Comparison of ENCODE assay signal across 14 mouse cellular contexts in the genomic region with DNA sequence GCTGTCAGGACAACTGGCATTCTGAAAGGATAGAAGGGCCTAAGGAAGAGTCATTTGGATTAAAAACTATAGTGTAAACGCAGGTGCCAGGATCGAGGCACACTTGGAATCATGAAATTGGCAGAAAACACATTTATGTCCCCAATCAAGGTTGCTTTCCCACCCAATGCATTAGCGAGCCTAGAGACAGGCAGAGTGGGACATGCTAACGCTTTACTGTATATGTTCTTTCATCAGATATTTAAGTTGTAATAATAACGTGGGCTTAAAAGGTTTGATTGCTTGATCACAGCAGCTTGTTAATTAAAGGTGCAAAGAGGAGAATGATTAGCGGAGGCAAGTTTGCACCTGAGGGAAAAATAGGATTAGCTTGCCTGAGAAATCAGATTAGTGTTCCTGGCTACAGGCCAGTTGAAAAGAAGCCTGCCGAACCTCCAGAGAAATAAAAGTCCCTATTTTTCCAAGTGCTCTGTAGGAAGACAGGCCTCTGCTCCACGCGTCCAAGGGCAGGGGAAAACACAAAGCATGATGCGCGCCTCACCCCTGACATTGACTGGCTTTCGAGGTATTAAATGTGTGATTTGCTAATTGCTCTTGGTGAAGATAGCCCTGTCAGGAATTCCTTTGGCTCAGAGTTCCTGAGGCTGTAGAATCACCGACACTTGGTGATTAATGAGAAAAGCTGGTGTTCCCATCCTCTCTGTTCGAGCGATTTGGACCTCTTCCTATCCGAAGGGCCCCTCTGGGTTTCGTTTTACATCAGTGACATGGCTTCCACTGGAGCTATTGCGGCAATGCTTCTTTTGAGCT.
DNase-seq lines count a peak whose midpoint lies in the region; ATAC-seq lines count a peak whose summit lies in the region.
"Had no signal": no experiment of that assay in that cellular context is flagged by ENCODE, and none has a peak within 500 bp of the region (broad histone marks: within the 10 kb centered on the region; RNA-seq: fewer than 3 reads in every experiment).

No protein-coding gene starts in this region.

- 37% methylated on average over 18 of the region's 18 CpGs for WGBS in heart, embryonic 14.5 days
- 61% methylated on average over 18 of the region's 18 CpGs for WGBS in hindbrain, embryonic 11.5 days

- H3K27ac ChIP-seq in heart, embryonic 14.5 days (replicated peaks in 1 of 2; ENCODE audit: control insufficient read depth in 1 of 2, insufficient read depth in 1 of 2, low read depth in 2 of 2, low read length in 2 of 2): no peak overlapping the region
- H3K27ac ChIP-seq in hindbrain, embryonic 11.5 days (ENCODE audit: low read depth, low read length): no peak overlapping the region
- H3K27ac ChIP-seq: liver, embryonic 13.5 days had no signal

- H3K36me3 ChIP-seq in heart, embryonic 14.5 days (ENCODE audit: control insufficient read depth, insufficient read depth, low read length): no peaks in the 10 kb centered on the region
- H3K36me3 ChIP-seq in hindbrain, embryonic 11.5 days (ENCODE audit: control insufficient read depth, insufficient read depth, low read length): no peaks in the 10 kb centered on the region
- H3K36me3 ChIP-seq: liver, embryonic 13.5 days had no signal

- H3K4me3 ChIP-seq in heart, embryonic 14.5 days (ENCODE audit: control insufficient read depth in 1 of 2, insufficient read depth in 1 of 2, low read depth in 1 of 2, low read length in 2 of 2): no peak overlapping the region; a peak in 1 of 4 replicates
- H3K4me3 ChIP-seq in hindbrain, embryonic 11.5 days (ENCODE audit: low read depth, low read length): no peak overlapping the region
- H3K4me3 ChIP-seq: erythroblast, embryonic 14.5 days; liver, embryonic 13.5 days; megakaryocyte, embryonic 14.5 days had no signal

- H3K9ac ChIP-seq in heart, embryonic 14.5 days (ENCODE audit: low read length): no peak overlapping the region
- no peak overlapping the region for H3K9ac ChIP-seq in hindbrain, embryonic 11.5 days (ENCODE audit: low read depth, low read length)
- H3K9ac ChIP-seq: liver, embryonic 13.5 days had no signal

- no peaks in the 10 kb centered on the region for H3K27me3 ChIP-seq in heart, embryonic 14.5 days (ENCODE audit: control insufficient read depth, insufficient read depth, low read length)
- no peaks in the 10 kb centered on the region for H3K27me3 ChIP-seq in hindbrain, embryonic 11.5 days (ENCODE audit: control insufficient read depth, insufficient read depth, low read length)
- H3K27me3 ChIP-seq: liver, embryonic 13.5 days; megakaryocyte, embryonic 14.5 days had no signal

- peak overlapping the region; percentile 31 for H3K4me2 ChIP-seq in heart, embryonic 14.5 days (ENCODE audit: low read length)
- no peak overlapping the region for H3K4me2 ChIP-seq in hindbrain, embryonic 11.5 days (replicated peaks; ENCODE audit: low read depth, low read length)
- H3K4me2 ChIP-seq: liver, embryonic 13.5 days had no signal

- no peak for DNase-seq in heart, postnatal 36 days
- peak; percentile 4 for DNase-seq in fat pad, adult 2 months (ENCODE audit: extremely low read depth, low read depth, low spot score)
- DNase-seq in hindbrain, embryonic 11.5 days (ENCODE audit: low spot score): peak; percentile 0
- DNase-seq in neural tube, embryonic 10.5 days (ENCODE audit: extremely low spot score, low spot score): peak; percentile 13
- no peak for DNase-seq in ovary, postnatal 10 days (ENCODE audit: low spot score)
- DNase-seq in kidney, adult 18-20 months: no peak
- DNase-seq in frontal cortex, postnatal 36 days (ENCODE audit: low spot score in 2 of 2): no peak
- DNase-seq: cerebellum, adult 11 months; kidney, adult 2 months; liver, embryonic 13.5 days; thymus, postnatal 14 days had no signal

- no peaks in the 10 kb centered on the region for H3K9me3 ChIP-seq in heart, embryonic 14.5 days (ENCODE audit: control insufficient read depth, low read length)
- no peaks in the 10 kb centered on the region for H3K9me3 ChIP-seq in hindbrain, embryonic 11.5 days (ENCODE audit: control insufficient read depth, low read length)
- H3K9me3 ChIP-seq: liver, embryonic 13.5 days had no signal

- H3K4me1 ChIP-seq in heart, embryonic 14.5 days (ENCODE audit: control insufficient read depth in 2 of 2, insufficient read depth in 2 of 2, low read length in 2 of 2): peaks cover 0 to 2% of the 10 kb centered on the region in 2 experiments; a peak in 1 of 4 replicates
- no peaks in the 10 kb centered on the region for H3K4me1 ChIP-seq in hindbrain, embryonic 11.5 days (replicated peaks; ENCODE audit: control insufficient read depth, insufficient read depth, low read length)
- H3K4me1 ChIP-seq: liver, embryonic 13.5 days; megakaryocyte, embryonic 14.5 days had no signal

- no peak for ATAC-seq in heart, embryonic 14.5 days (ENCODE audit: insufficient number of reproducible peaks, insufficient read depth, low FRiP score, low read depth)
- no peak for ATAC-seq in hindbrain, embryonic 11.5 days (ENCODE audit: low FRiP score)

- intact Hi-C loops in heart, postnatal 36 days (cut with DNase I): no loop called here

Comparison
In these comparisons a context has a peak if more than half of its experiments do, and no peak if none do; other contexts are left out.
1. DNase-seq: peak in fat pad, adult 2 months (single experiment), hindbrain, embryonic 11.5 days (single experiment) and neural tube, embryonic 10.5 days (single experiment); none in heart, postnatal 36 days (0 of 2), ovary, postnatal 10 days (single experiment), kidney, adult 18-20 months (single experiment) and frontal cortex, postnatal 36 days (0 of 2).